Mouse (Mus musculus) adrenal gland, adult 8-10 months (tissue): ENCODE results near the gene Lin54. TPM values are rescaled to one million over a fixed set of nuclear protein-coding genes. Genes with fewer than 3 reads are reported as not detected.
"Not testable (repeated sequence)": the region's sequence is repeated elsewhere in the genome, so short reads cannot be mapped to it uniquely, and the experiment has no call there.

ENCODE experiments used
- DNase-seq: peaks from one replicate; pipeline ENCODE4 v3.0.0; 2022
- total RNA-seq, 4 experiments: library from RNA; stranded (reverse); gene quantifications; 2 replicates each; pipeline ENCODE4 v1.2.4; 2022

Lin54 gene
- total RNA-seq, 4 experiments from 2014 or later = 9.6 to 14.9 (median 10.3) TPM

DNA sequence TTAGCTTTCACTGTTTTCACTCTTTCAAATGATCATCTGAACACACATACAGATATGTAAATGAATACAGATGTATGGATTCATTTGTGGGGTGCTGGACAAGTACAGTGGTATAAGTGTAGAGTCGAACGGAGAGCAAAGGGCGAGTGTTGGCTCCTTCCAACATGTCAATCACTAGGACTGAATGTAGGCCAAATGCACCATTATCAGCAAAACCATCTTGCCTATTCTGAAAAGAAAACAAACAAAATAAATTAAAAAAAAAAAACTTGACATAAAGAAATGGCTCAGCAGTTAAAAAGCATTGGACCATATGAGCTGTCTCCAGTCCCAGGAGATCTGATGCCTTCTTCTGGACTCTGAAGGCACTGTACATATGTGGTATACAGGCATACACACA lies 12.2 kb downstream of the Lin54 start:
- DNase-seq = no peak

DNA sequence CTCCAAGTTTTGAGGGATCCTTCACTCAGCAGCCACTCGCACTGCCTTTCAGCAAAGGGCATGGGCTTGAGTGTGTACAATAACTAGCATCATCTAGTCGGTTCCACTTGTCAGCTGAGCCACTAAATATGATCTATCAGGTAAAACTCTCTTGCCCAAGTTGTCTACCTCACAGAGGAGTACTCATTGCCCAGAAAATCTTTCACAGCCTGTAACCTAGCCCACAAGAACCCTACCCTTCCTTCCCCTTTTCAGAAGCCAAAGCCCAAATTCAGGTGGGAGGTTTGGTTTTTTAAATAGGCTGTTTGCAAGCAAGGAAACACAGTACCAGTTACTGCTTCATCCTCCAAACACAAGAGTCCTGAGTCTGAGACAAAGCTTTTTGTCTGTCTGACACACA lies 13.3 kb downstream of the Lin54 start:
- no peak for DNase-seq

DNA sequence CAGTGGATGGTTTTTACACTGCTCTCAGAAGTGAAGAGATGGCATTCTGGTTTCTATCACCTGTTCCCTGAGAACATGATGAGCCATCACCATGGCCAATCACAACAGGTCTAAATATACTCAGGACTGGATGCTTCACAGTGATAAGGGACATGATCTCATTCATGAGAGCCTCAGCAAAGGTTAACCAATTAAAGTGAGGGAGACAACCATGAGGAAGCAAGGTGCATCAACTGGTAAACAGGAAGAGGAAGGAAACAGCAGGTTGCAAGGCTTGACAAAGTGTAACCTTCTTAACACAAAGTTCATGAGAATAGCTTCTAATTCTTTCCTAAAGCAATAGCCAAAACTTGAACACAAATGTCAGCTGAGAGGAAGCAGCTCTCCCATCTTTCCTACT lies 16.9 kb downstream of the Lin54 start:
- DNase-seq = no peak

DNA sequence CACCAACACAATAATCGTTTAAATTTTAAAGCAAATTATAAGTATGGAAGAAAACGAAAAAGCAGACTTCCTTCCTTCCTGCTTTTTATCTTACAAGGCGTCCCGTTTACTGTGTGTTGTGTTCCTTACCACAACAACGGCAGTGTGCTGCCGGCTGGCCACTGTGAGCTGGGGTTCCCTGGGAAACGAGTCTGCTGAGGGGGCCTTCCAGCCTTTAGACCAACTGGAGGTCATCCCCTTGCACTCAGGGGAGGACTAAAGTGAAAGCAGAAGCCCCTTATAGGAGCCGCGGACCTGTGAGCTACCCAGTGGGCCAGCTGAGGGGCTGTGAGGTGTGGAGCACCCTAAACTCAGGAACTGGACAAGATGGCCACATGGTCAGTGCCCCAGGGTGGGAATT lies 22.8 kb downstream of the Lin54 start:
- no peak for DNase-seq

DNA sequence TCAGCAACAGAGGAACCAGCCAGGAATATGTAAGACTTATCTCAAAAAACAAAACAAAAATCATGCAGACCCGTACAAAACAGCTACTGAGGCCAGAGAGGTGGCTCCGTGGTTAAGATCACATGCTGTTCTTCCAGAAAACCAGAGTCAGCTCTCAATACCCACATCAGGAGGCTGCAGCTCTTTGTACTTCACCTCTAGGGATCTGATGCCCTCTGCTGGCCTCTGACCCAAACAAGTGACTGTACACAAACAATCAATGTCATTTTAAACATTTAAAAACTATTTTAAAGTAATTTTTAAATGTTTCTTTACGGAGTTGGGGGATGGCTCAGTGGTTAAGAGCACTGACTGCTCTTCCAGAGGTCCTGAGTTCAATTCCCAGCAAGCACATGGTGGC lies 24.1 kb downstream of the Lin54 start:
- DNase-seq = no peak

DNA sequence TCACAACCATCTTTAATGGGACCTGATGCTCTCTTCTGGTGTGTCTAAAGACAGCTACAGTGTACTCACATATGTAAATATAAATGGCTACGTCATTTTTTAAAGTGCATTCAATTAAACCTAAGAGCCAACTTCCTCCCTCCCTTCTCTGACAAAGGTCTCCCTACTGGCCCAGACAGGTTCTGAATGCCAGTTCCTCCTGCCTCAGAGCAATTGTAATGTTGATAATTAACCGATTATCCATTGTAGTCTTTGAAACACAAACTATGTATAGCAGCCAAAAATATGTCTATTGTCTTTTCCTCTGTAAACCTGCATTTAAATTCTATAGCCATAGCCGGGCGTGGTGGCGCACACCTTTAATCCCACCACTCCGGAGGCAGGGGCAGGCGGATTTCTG lies 33.1 kb downstream of the Lin54 start:
- no peak for DNase-seq

DNA sequence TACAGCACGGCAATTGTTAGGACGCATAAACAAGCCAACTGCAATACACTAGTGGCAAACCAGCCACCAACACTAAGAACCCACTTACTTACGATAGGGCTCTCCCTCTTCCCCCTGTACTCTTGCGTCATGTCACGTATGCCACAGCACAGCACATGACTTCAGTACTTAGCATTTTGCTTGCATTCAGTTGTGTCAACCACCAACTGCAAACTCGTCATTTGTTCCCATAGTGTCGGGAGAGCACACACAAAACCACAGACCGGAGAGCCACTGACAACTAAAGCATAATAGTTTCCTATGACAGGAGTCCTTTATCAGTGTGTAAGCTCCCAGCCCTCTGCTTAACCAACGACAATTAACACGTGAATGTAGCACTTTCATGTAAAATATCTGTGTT lies 33.8 kb downstream of the Lin54 start:
- DNase-seq = no peak

DNA sequence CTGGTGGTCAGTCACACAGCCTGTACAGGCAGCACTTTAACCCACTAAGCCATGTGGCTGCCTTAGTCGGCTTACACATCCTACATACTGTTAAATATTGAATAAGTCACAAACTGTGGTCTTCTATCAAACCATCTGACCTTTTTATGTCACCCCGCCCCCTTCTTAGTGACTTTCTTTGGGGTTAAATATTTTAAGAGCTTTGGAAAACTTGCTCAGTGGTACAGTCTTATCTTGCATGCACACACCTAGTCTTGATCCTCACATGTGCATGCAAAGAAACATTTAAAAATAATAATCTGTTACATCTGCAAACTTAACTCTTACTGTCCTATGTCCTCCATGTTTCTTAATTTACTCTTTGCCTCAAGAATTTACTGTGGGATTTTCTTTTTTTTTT lies 38.1 kb downstream of the Lin54 start:
- no peak for DNase-seq

DNA sequence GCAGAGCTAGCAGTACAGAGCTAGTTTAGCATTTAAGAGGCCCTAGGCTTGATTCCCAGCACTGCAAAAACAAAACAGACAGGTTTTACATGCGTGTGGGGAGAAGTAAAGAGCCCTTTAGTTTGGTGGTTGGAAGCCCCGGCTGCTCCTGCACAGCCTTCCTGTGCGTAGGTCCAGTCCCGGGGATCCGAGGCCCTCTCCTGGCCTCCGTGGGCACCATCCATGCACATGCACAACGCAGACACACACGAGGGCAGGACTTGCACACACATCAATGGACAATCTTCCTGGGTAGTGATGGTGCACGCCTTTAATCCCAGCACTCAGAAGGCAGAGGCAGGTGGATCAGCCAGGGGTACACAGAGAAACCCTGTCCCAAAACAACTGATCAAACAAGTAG lies 38.9 kb downstream of the Lin54 start:
- no peak for DNase-seq

DNA sequence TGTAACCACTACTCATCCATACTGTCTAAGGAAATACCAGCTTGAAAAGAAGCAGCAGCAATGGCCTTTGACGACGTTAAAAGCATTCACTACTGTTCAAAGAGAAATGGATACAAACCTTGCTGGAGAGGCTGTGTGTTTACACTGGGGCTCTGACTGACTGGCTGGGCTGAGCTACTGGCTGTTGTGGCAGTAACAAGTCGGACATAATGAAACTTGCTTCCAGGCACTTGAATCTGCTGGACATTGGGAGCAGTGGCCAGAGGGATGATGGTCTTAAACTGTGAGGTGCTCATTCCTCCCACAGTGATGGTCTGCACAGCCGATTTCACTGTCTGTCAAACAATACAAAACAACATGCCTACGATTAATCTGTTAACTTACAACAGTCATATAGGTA lies 41.0 kb downstream of the Lin54 start:
- DNase-seq = no peak

DNA sequence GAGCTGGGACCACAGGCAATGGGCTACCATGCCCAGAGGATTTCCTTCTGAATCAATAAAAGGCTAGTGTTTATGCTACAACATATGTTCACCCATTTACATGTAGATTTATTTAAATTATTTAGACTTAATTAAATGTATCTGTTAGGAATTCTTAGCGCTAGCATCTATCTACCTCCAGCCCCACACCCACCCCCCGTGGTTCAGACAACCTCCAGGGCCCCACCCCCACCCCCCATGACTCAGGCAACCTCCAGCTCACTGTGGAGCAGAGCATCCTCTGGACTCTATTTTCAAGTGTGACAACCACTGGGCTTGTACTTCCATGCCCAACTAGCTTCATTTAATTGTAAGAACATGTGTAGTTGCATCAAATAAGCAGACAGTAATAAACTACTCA lies 48.6 kb downstream of the Lin54 start:
- DNase-seq = no peak

DNA sequence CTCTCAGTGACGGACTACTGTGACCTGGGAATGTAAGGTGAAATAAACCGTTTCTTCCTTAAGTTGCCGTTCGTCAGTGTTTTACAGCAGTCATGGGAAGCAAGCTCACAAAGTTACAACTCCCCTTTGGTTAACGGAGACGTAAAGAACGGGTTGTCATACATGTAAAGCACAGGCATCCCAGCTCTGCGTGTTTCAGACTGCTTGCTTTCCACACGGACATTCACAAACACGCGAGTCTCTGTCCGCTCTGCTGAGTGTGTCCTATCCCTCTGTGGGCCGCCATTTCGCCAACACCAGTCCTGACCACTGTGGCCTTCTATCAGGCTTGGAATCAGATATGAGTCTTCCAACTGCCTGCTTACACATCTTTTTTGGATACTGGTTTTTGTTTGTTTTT lies 61.6 kb downstream of the Lin54 start:
- no peak for DNase-seq

DNA sequence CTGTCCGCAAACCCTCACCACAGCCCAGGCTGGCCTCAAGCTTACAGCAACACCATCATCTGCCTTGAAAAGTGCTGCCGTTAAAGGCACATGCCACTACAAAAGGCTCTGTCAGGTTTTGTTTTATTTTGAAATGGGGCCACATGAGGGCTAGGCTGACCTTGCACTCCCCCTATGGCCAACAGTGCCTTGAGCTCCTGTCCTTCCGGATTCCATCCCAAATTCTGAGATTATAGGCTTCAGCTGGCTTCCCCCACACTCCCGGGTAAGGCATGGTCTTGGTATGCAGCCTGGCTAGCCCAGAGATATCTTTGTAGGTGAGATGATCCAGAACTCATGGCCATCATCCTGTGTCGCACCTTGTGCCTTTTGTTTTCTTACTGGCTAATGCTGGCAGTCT lies 62.5 kb downstream of the Lin54 start:
- DNase-seq = no peak

DNA sequence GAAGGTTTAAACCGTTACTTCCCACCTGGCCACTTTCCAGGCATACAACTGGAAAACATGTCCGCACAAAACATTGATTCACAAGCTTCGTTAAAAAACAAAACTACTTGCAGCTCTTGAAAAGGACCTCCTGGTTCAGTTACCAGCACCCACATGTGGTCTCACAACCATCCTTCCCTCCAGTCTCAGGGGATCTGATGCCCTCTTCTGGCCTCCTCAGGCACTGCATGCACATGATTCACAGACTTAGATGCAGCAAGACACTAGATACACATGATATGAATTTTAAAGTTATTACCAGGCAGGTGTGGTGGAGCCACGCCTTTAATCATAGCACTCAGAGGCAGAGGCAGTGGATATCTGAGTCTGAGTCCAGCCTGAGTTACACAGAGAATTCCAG lies 63.4 kb downstream of the Lin54 start:
- DNase-seq = no peak

DNA sequence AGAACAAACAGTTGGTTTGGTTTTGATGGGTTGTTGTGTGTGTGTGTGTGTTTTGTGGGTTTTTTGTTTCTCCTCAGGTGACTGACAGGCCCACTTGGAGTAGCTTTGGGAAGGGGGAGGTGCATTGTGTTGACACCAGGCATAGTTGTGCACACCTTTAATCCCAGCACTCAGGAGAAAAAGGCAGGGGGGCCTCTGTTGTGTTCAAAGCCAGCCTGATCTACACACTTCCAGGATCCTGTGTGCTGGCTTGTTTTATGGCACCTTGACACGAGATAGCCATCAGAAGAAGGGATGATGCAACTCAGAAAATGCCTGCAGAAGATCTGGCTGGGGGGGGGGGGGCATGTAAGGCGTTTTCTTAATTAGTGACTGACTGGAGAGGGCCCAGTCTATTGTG lies 69.5 kb downstream of the Lin54 start:
- no peak for DNase-seq

DNA sequence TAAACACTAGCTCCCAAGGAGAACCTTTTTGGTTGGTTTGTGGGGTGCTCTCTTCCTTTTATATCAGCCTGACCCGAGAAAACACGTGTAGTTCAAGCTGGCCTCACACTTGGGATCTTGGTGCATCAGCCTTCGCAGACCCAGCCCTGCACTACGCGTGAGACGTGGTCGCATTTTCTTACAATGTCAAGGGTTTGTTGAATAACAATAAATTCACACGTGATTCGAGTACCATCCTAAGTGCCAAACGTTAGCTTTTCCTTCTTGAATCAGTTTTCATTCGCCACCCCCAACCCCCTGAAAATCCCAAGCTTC lies 70.4 kb downstream of the Lin54 start:
- no peak for DNase-seq

DNA sequence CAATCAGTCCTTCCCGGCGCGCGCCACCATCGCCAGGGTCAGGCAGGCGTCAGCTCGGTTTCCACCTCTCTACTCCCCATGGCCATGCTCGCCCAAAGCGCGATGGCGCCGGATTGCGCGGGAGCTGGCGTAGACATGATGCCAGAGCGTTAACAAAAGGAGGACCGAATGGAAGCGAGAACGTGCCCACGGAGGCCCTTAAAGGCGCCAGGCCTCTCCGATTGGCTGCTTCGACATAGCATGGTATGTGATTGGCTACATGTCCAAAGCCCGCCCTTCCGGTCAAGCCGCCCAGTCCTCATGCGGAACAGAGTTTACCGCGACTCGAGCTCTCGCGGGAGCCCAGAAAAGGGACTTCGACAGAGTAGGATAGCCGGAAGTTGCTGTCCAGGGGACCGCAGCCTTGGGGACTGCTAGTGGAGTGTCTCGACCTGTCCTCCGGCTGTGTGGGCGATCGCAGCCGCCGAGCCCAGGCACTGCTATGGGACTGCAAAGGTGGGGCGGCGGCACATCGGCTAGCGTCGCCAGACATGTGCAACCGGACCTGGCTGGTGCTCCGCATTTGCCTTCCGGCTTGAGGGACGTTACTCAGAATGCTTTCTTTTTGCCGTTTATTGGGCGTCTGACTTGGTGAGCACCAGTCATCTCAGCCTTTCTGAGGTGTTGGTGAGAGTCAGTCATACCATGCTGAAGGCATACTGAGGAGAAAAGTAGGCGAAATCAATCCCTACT lies 70.9 kb downstream of the Lin54 start:
- peak; percentile 95 for DNase-seq

DNA sequence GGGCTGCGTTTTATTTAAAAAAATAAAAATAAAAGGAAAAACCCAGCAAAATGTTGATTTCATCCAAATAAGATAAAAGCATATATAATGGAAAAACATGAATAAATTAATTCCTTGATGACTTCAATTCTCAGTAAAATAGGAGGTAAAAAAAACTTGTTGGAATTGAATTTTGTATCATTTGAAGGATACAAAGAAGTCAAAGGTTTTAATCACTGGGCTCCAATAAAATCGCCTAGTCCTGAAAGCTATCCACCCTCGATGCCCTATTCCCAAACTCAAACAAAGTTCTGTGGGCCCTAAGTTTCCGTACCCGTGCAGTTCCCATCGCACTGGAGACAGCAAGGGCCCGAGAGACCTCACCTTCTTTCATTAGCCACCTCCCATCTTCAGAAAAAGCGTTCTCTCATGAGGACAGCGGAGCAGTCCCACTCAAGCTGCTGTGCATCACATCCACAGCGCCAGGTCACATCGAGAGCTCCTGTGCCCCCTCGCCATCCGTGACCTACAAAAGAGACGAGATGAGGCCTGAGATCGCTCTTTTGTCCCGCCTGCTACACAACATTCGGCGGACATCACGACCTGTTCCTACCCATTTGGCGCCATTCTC lies 71.6 kb downstream of the Lin54 start:
- no peak for DNase-seq

DNA sequence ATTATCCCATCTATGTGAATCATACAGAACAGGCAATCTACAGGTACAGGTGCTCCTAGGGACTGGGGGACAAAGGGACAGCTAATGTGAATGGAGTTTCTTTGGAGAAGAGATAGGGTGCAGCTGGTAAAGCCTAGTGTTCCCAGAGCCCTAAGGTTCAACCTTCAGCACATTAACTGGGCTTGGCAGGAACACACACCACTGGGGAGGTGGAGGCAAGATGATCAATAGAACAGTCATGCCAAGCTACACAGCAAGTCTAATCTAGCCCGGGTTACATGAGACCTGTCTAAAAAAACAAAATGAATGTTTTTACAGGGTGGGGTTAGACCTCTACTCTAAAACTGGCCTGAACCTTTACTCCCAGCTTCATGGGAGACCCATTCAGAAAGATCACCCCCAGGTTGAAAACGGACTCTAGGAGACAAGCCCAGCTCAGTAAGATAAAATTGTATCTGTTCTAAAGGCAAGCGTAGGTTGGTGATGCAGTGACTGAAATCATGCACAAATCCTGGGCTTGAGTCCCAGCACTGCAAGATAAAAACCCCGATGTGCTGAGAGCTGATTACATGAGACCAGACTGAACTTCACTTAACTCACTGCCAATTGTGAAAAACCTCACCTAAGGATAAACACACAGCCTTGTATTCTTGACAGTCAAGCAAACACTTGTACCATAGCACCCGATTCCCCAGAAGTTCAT lies 72.3 kb downstream of the Lin54 start:
- DNase-seq = no peak

DNA sequence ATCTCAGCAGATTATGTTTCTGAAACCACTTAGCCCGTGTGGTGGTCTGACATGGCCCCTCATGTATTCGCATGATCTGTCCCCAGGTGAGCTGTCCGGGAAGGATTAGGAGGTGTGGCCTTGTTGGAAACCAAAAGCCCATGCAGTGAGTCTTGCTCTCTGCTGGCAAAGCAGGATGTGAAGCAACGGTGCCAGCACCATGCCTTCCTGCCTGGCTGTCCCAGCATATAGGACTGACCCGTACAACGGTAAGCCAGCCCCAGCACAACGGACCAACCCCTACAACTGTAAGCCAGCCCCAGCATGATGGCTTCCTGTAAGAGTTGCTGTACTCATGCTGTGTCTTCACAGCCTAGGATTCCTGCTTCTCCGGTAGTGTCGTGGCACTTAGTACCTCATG lies 73.2 kb downstream of the Lin54 start:
- no peak for DNase-seq

DNA sequence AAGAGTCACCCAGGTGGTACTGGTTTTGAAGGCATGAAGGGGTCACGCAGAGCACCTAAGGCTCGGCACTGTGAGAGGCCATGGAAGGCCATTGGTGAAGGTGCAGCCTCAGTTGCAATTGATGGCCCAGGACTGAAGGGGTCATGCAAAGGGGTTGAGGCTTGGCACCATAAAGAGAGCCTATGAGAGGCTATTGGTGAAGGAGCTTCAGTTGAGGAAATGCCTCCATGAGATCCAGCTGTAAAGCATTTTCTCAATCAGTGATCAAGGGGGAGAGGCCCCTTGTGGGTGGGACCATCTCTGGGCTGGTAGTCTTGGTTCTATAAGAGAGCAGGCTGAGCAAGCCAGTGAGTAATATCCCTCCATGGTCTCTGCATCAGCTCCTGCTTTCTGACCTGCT lies 74.6 kb downstream of the Lin54 start:
- DNase-seq = not testable (repeated sequence)

DNA sequence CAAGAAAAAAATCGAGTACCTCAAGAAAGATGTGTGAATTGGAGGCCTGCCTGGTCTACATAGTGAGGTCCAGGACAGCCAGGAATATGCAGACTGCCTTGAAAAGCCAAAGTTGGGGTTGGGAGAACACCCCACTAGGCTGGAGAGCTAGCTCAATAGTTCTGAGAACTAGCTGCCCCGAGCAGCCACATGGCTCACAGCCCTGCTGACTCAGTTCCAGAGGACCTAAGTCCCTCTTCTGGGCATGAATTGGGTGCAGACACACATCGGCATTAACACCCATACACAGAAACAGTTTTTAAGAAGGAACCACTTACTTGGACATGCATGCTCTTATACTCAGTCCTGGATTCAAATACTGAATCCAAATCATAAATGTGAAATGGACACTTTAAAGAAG lies 76.2 kb downstream of the Lin54 start:
- no peak for DNase-seq

DNA sequence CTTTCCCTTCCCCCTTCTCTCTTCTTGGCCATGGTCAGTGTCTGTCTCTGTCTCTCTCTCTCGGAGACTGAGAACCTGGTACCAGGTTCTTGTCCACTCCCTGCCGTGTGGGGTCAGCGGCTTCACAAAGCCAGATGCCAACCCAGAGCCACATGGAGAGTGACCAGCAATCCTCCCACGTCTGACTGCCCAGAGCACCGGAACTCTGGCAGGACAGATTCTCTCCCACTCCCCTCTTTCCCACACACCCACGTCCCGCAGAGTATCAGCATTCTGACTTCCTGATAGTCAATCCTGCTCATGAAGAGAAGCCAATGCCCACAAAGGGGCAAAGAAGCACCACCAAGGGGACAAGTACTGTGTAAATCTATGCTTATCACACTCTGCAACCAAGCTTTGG lies 76.8 kb downstream of the Lin54 start:
- no peak for DNase-seq

DNA sequence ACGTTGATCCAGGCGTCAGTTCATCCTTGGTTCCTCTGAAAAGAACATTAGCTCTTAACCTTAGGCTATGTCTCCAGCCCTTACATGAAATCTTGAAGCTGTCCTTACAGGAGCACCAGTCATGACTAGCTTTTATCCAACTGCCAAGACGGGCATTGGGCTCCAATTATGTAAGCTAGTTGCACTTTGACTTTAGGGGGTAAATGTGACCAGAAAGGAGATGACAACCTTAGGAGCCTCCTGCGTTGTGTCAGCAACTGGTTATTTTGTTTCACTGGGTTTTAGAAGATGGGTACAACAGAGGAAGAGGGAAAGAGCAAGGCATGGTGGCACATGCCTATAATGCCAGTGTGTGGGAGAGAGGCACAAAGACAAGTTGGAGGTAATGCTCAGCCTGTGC lies 81.6 kb downstream of the Lin54 start:
- DNase-seq = no peak
